Mouse (Mus musculus) brown adipose tissue, adult 24 weeks (tissue): ENCODE data around the gene Olfr1278. TPM values are rescaled to one million over a fixed set of nuclear protein-coding genes. Genes with fewer than 3 reads are reported as not detected.
"Not testable (repeated sequence)": the region's sequence is repeated elsewhere in the genome, so short reads cannot be mapped to it uniquely, and the experiment has no call there.

ENCODE experiments used
- H3K27ac ChIP-seq: fragments of 200-500 bp; replicated peaks from 2 replicates; pipeline ENCODE4 v1.5.1; 2012; ENCODE audit warnings: low read depth, mild to moderate bottlenecking, low read length
- H3K4me1 ChIP-seq: fragments of 200-500 bp; 2 replicates; pipeline ENCODE4 v1.6.1; 2012; ENCODE audit warnings: low read length, mixed read lengths; ENCODE audit not compliant: control insufficient read depth, insufficient read depth, insufficient read length
- H3K4me3 ChIP-seq: fragments of 200-500 bp; 2 replicates; pipeline ENCODE4 v1.5.1; 2012; ENCODE audit warnings: low read depth, mild to moderate bottlenecking, low read length, moderate library complexity; ENCODE audit not compliant: insufficient read depth
- polyA plus RNA-seq: library from polyadenylated mRNA; stranded (reverse); fragments of >200 nt; gene quantifications from 2 replicates; pipeline ENCODE4 v1.2.4, GENCODE M21; 2012; ENCODE audit not compliant: missing spikeins, insufficient read depth, insufficient read length

Olfr1278 gene
- polyA plus RNA-seq, result not detected in 2 replicates

DNA sequence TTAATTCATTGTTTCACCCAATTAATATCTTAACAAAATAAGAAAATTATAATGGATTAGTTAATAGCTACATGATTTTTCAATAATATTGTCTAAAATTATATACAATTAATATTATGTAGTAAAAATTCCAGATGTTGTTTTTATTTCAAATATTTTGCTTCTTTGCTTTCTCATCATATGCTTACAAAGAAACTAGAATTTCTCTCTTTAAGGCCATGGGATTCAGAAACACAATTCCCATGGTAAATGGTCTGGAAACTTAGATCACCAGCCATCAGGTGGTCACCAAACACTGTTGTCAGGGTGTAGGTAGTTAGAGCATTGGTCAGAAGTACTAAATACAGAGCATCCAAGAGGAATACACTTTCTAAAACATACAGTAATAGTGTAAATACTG lies at the start of gene Olfr1278:
Gene Olfr1278, plus strand, starts transcription at position 301 of the 400 bp plus-strand sequence.
- Histone ChIP-seq H3K27ac (no peak within 1 kb of the TSS), H3K4me3 (no peak within 1 kb of the TSS), H3K4me1 (no peaks in the 10 kb centered on the region)

DNA sequence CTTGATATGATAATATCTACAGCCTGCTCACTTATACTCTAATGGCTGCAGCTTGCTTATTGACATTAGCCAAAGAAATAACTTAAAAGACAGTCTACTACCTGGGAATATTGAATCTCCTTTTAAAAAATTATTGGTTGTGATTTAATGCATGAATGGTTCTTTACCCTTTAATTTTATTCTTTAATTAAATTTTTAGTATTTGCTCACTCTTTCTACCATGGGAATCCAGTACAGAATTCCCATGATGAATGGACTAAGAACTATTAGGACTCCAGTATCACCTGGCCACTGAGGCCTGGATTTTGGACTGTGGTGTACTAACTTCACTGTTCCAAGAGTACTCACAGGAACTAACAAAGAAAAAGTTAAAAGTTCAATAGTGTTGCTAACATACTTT lies 35.7 kb upstream of the Olfr1278 start, which contains the start of gene Olfr1276:
Gene Olfr1276, plus strand, starts transcription at position 301 of the 400 bp plus-strand sequence.
- Histone ChIP-seq H3K27ac (no peak within 1 kb of the TSS), H3K4me3 (no peak within 1 kb of the TSS), H3K4me1 (no peaks in the 10 kb centered on the region)

DNA sequence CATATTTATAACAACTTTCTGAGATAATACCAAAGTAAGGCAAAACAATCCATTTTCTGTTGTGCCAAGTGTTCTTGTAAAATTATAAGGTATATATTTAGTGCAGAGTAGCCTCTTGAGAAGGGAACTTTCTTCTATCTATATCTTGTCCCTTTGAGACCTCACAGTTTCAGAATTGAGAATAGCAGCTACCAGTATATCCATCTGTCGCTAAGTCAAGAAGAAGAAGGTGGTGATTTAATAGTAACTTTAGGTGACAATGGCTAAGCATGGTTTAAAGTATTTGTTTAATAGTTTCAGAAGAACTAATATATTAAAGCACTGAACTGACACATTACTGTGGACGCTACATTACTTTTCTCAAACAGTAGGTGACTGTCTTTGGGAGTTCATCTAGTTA lies 15.9 kb upstream of the Olfr1278 start, which contains the start of gene Olfr1277:
Gene Olfr1277, minus strand, starts transcription at position 101 of the 400 bp plus-strand sequence.
- Histone ChIP-seq H3K27ac (no peak within 1 kb of the TSS), H3K4me1 (no peaks in the 10 kb centered on the region)

DNA sequence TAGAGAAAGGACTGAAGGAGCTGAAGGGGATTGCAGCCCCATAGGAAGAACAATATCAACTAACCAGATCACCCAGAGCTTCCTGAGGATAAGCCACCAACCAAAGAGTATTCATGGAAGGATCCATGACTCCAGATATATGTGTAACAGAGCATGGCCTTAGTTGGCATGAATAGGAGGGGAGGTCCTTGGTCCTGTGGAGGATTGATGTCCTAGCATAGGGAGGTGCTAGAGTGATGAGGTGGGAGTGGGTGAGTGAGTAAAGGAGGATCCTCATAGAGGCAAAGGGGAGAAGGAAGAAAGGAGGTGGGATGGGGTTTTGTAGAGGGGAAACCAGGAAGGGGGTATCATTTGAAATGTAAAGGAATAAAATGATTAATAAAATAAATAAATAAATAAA lies 8.6 kb downstream of the Olfr1278 start:
- Histone ChIP-seq H3K4me1 (no peaks in the 10 kb centered on the region), H3K4me3 (no peak overlapping the region), H3K27ac (no peak overlapping the region)

More for the DNA sequence above, 15.9 kb upstream of the Olfr1278 start, which contains the start of gene Olfr1277:
- H3K4me3 ChIP-seq, result no peak within 1 kb of the TSS

DNA sequence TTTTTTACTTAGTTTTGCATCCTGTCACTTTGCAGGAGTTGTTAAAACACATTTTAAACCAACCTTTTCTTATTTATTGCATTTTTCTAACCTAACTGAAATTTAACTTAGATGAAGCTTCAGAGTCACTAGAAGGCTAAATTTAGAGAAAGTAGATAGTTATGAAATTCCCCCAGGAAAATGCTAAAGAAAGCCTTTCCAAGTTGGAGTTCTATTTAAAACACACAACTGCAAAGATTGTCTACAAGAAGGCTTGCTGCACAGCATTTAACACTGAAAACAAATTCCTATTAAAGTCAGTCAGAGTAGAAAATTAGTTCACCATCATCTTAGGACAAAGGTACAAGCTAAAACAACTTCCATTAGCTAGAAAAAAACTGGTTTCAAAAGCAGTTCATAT lies 10.4 kb downstream of the Olfr1278 start, which contains the start of gene Olfr1279:
Gene Olfr1279, plus strand, starts transcription at position 262 of the 400 bp plus-strand sequence.
- no peak within 1 kb of the TSS for H3K4me3 ChIP-seq
- H3K27ac ChIP-seq, result no peak within 1 kb of the TSS
- H3K4me1 ChIP-seq, result no peaks in the 10 kb centered on the region

DNA sequence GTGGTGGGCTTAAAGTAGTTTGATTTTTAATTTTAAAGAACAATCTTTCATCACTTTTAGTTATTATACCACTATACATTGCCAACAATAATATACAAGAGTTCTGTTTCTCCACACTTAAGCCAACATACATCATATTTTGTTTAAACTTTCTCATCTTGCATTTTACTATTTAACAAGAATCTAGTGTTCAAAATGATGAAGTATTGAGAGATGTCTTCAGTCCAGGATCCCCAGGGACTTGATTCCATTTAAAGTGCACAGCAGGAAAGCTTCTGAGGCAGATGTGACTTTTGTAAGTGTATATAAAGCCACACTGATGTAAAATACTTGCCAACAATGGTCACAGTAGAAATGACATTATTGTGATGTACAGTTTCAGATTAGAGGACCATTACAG lies 23.8 kb downstream of the Olfr1278 start, which contains the start of gene Olfr1280:
Gene Olfr1280, plus strand, starts transcription at position 301 of the 400 bp plus-strand sequence.
- no peak within 1 kb of the TSS for H3K27ac ChIP-seq
- no peaks in the 10 kb centered on the region for H3K4me1 ChIP-seq
- no peak within 1 kb of the TSS for H3K4me3 ChIP-seq

DNA sequence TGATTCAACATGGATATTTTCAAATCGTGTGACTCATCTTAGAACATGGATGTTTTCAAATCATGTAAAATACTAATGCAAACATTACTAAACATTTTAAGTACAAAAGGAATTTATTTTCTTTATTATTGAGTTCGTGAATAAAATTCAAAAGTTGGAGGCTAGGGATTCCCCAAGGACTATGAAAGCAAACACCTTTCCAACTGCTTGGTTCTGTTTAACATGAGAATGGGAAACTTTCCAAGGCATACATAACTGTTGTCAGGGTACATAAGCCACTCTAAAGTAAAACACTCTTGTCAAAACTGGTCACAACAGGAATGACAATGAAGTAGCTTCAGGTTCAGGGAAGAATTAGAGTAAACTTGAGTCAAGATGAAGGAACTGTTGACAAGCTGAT lies 36.3 kb downstream of the Olfr1278 start, which contains the start of gene Olfr1281:
Gene Olfr1281, plus strand, starts transcription at position 301 of the 400 bp plus-strand sequence.
- no peak within 1 kb of the TSS for H3K4me3 ChIP-seq
- H3K4me1 ChIP-seq, result no peaks in the 10 kb centered on the region
- H3K27ac ChIP-seq, result no peak within 1 kb of the TSS

DNA sequence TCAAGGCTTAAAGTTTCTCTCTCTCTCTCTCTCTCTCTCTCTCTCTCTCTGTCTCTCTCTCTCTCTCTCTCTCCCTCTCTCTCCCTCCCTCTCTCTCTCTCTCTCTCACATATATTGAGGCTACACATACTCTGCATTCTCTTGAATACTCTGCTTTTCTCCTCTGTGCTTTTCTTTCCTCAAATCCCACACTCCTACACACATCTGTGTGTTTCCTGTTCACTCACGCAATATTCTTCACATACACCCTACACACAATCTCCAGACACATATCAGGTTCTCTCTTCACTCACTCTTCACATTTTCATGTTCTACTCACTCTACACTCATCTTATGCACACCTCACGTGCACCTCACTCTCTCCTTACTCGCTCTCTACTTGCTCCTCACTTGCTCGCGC lies 43.8 kb downstream of the Olfr1278 start:
- H3K27ac ChIP-seq, H3K4me3 ChIP-seq, H3K4me1 ChIP-seq: not testable (repeated sequence)

DNA sequence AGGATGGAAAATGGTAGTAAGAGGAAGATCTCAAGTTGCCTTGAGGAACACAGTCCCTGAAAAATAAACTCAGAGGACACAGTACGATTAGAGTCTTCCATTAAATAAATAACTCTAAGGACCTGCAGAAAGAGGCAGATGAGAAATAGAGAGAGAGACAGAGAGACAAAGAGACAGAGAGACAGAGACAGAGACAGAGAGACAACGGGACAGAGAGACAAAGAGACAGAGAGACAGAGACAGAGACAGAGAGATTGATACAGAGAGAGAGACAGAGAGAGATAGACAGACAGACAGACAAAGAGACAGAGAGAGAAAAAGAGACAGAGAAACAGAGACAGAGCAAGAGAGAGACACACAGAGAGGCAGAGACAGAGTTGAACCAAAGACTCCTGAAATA lies 46.0 kb downstream of the Olfr1278 start, which contains the start of gene Olfr1282:
Gene Olfr1282, minus strand, starts transcription at position 101 of the 400 bp plus-strand sequence.
- Histone ChIP-seq H3K4me3 (no peak within 1 kb of the TSS), H3K4me1 (no peaks in the 10 kb centered on the region), H3K27ac (no peak within 1 kb of the TSS)

Other genes with a start within 250 kb of the Olfr1278 start
- not detected in 2 replicates for gene Gm13941, start 184.2 kb upstream of the Olfr1278 start, polyA plus RNA-seq
- not detected in 2 replicates for gene Gm15130, start 137.2 kb upstream of the Olfr1278 start, polyA plus RNA-seq
- not detected in 2 replicates for gene 4930430A15Rik, start 60.5 kb upstream of the Olfr1278 start, polyA plus RNA-seq
- gene Olfr1275, start 54.9 kb upstream of the Olfr1278 start, polyA plus RNA-seq, result not detected in 2 replicates
- not detected in 2 replicates for gene Olfr1276, start 35.6 kb upstream of the Olfr1278 start, polyA plus RNA-seq
- gene Olfr1277, start 16.0 kb upstream of the Olfr1278 start, polyA plus RNA-seq, result not detected in 2 replicates
- gene Olfr1279, start 10.5 kb downstream of the Olfr1278 start, polyA plus RNA-seq, result not detected in 2 replicates
- gene Olfr1280, start 23.9 kb downstream of the Olfr1278 start, polyA plus RNA-seq, result not detected in 2 replicates
- gene Olfr1281, start 36.4 kb downstream of the Olfr1278 start, polyA plus RNA-seq, result not detected in 2 replicates
- gene Olfr1282, start 45.9 kb downstream of the Olfr1278 start, polyA plus RNA-seq, result not detected in 2 replicates
- gene Olfr1283, start 76.7 kb downstream of the Olfr1278 start, polyA plus RNA-seq, result not detected in 2 replicates
- not detected in 2 replicates for gene Olfr1284, start 85.4 kb downstream of the Olfr1278 start, polyA plus RNA-seq
- gene Olfr1286, start 133.0 kb downstream of the Olfr1278 start, polyA plus RNA-seq, result not detected in 2 replicates
- gene Olfr1287, start 159.0 kb downstream of the Olfr1278 start, polyA plus RNA-seq, result not detected in 2 replicates
- not detected in 2 replicates for gene Olfr1288, start 184.0 kb downstream of the Olfr1278 start, polyA plus RNA-seq
- not detected in 2 replicates for gene Olfr1289, start 190.7 kb downstream of the Olfr1278 start, polyA plus RNA-seq
- not detected in 2 replicates for gene Olfr1290, start 203.7 kb downstream of the Olfr1278 start, polyA plus RNA-seq
- not detected in 2 replicates for gene Olfr1291-ps1, start 207.0 kb downstream of the Olfr1278 start, polyA plus RNA-seq
- gene Olfr1293-ps, start 235.1 kb downstream of the Olfr1278 start, polyA plus RNA-seq, result not detected in 2 replicates